Mouse (Mus musculus) heart, embryonic 16.5 days (tissue): Measurements from ENCODE around the gene Plb1. TPM values are rescaled to one million over a fixed set of nuclear protein-coding genes. Genes with fewer than 3 reads are reported as not detected.

Source experiments
- ATAC-seq: fragments of 200-750 bp; cut with Nextera tagmentation; replicated peaks from 2 replicates; pipeline ENCODE4 v1.8.0; 2017; ENCODE audit warnings: moderate number of reproducible peaks; ENCODE audit not compliant: insufficient read depth, low FRiP score; ENCODE audit errors: extremely low read depth
- H3K27ac ChIP-seq: fragments of 300-500 bp; sonication (generic); 2 replicates; pipeline ENCODE4 v1.5.1; 2014; ENCODE audit warnings: mild to moderate bottlenecking, low read length, control low read depth, moderate library complexity
- H3K27me3 ChIP-seq: fragments of 300-500 bp; sonication (generic); 2 replicates; pipeline ENCODE4 v1.6.1; 2014; ENCODE audit warnings: low read length, mixed read lengths; ENCODE audit not compliant: control insufficient read depth, insufficient read depth
- H3K36me3 ChIP-seq: fragments of 300-500 bp; sonication (generic); 2 replicates; pipeline ENCODE4 v1.6.1; 2014; ENCODE audit not compliant: control insufficient read depth, insufficient read depth
- H3K4me1 ChIP-seq: fragments of 300-500 bp; sonication (generic); 2 replicates; pipeline ENCODE4 v1.6.1; 2014; ENCODE audit warnings: low read length, mixed read lengths; ENCODE audit not compliant: control insufficient read depth, insufficient read depth
- H3K4me2 ChIP-seq: fragments of 300-500 bp; sonication (generic); 2 replicates; pipeline ENCODE4 v1.6.1; 2014; ENCODE audit warnings: low read depth, mild to moderate bottlenecking, control low read depth, low read length
- H3K4me3 ChIP-seq: fragments of 300-500 bp; sonication (generic); 2 replicates; pipeline ENCODE4 v1.5.1; 2014; ENCODE audit warnings: mild to moderate bottlenecking, control low read depth, low read length
- H3K9ac ChIP-seq: fragments of 300-500 bp; sonication (generic); 2 replicates; pipeline ENCODE4 v1.6.1; 2014; ENCODE audit warnings: low read length, control low read depth
- H3K9me3 ChIP-seq: fragments of 300-500 bp; sonication (generic); replicated peaks from 2 replicates; pipeline ENCODE4 v1.6.1; 2016; ENCODE audit warnings: low read length; ENCODE audit not compliant: control insufficient read depth
- WGBS: fragments of 180-500 bp; shearing (Covaris S2); extraction: QIAGEN DNeasy Blood & Tissue Kit; methylation state at CpG from one replicate; pipeline ENCODE4 v1.1.7; 2014; 5-methylcytosine and 5-hydroxymethylcytosine counted together
- polyA plus RNA-seq: library from polyadenylated mRNA; unstranded; fragments of >200 nt; fragmentation: Nextera tagmentation; extraction: Ambion mirVana; gene quantifications from 2 replicates; pipeline ENCODE4 v1.2.1, GENCODE M21; 2015

Gene Plb1
- polyA plus RNA-seq, 1 experiment from 2014 or later: 2.5 TPM

DNA sequence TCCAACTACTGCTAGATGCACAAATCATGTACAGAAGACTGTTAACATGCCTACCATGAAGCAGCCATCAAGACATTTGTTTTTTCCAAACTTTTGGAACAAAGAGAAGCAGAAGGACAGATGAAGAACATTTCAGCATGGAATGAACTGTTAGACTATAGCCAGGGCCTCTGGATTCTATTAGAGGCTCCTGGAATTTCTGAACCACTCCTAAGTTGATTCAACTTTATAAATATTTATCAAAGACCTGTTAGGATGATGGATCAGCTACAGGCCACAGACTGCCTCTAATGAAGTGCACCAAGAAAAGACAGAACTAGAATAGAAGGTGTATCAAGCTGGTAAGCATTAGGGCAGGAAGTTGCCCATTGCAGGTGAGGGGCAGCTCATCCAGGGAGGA lies 156.1 kb downstream of the Plb1 start:
- Histone ChIP-seq H3K4me1 (no peaks in the 10 kb centered on the region), H3K4me2 (no peak overlapping the region), H3K36me3 (no peaks in the 10 kb centered on the region), H3K27me3 (no peaks in the 10 kb centered on the region), H3K9me3 (no peaks in the 10 kb centered on the region), H3K4me3 (no peak overlapping the region), H3K9ac (no peak overlapping the region), H3K27ac (no peak overlapping the region)
- no peak for ATAC-seq

GRCm38 (mm10) chr5:32390295-32390694 lies 157.8 kb downstream of the Plb1 start:
- no peaks in the 10 kb centered on the region for H3K27me3 ChIP-seq
- ATAC-seq: no peak
- no peaks in the 10 kb centered on the region for H3K9me3 ChIP-seq
- H3K4me1 ChIP-seq: peaks cover 5% of the 10 kb centered on the region
- no peaks in the 10 kb centered on the region for H3K36me3 ChIP-seq
- no peak overlapping the region for H3K4me2 ChIP-seq
- H3K27ac ChIP-seq: no peak overlapping the region
- H3K9ac ChIP-seq: no peak overlapping the region
- H3K4me3 ChIP-seq: no peak overlapping the region
- WGBS: 67% methylated on average over 5 of the region's 5 CpGs

- no peak for ATAC-seq
Observed at GRCm38 (mm10) chr5:32392281-32392680, 159.8 kb downstream of the Plb1 start.

GRCm38 (mm10) chr5:32394586-32394985 lies 162.1 kb downstream of the Plb1 start:
- Histone ChIP-seq H3K9ac (no peak overlapping the region), H3K27ac (no peak overlapping the region)
- no peak for ATAC-seq

More at GRCm38 (mm10) chr5:32392281-32392680, 159.8 kb downstream of the Plb1 start:
- Histone ChIP-seq H3K4me2 (no peak overlapping the region), H3K4me3 (no peak overlapping the region), H3K27me3 (no peaks in the 10 kb centered on the region), H3K27ac (no peak overlapping the region), H3K36me3 (no peaks in the 10 kb centered on the region), H3K9ac (no peak overlapping the region), H3K4me1 (peaks cover 8% of the 10 kb centered on the region), H3K9me3 (no peaks in the 10 kb centered on the region)

DNA sequence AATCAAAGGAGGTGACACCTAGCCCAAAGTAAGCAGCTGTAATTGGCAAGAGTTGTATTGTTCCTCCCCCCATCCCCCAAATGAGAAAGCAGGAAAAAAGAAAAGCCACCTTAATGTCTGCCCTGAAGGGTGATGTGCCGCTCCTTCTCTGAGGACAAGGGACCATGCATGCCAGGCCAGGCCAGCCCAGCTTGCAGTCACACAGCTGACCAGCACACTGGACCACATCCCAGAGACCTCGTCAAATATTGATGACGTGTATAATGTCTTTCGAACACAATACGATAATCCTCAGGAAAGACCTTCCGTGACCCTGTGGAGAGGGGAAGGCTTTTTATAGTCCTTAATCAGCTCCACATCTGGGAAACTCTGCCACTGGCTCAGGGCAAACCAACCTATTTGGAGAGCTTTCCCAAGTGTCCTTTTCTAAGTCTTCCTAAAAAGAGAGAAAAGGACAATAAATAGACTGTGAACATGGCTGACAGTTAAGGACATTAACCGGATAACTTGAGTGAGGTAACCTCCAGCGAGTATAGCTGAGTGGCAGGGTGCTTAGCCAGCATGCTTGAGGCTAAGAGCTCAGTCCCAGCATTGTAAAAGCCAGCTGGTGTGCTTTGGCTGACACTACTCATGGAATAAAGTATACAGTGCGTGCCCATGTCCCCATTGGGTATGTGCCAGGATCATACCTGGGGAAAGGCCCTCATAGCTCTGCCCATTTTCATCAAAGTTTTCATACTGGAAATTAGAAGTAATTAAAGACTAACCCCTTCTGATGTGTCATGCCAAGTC lies 162.8 kb downstream of the Plb1 start:
- no peak overlapping the region for H3K4me2 ChIP-seq
- no peak for ATAC-seq
- no peaks in the 10 kb centered on the region for H3K9me3 ChIP-seq
- no peak overlapping the region for H3K9ac ChIP-seq
- no peak overlapping the region for H3K27ac ChIP-seq
- 47% methylated on average over 9 of the region's 9 CpGs for WGBS
- H3K36me3 ChIP-seq: no peaks in the 10 kb centered on the region
- H3K27me3 ChIP-seq: no peaks in the 10 kb centered on the region
- no peak overlapping the region for H3K4me3 ChIP-seq
- peaks cover 17% of the 10 kb centered on the region for H3K4me1 ChIP-seq

More at GRCm38 (mm10) chr5:32394586-32394985, 162.1 kb downstream of the Plb1 start:
- no peaks in the 10 kb centered on the region for H3K27me3 ChIP-seq
- peaks cover 17% of the 10 kb centered on the region for H3K4me1 ChIP-seq
- 48% methylated on average over 3 of the region's 3 CpGs for WGBS
- no peaks in the 10 kb centered on the region for H3K9me3 ChIP-seq
- H3K4me2 ChIP-seq: no peak overlapping the region
- H3K36me3 ChIP-seq: no peaks in the 10 kb centered on the region
- H3K4me3 ChIP-seq: no peak overlapping the region

- H3K36me3 ChIP-seq: no peaks in the 10 kb centered on the region
- H3K27ac ChIP-seq: no peak overlapping the region; the same call in 1 of the 2 replicates
- no peak for ATAC-seq
- WGBS: 67% methylated on average over 3 of the region's 3 CpGs
- no peak overlapping the region for H3K9ac ChIP-seq
- H3K4me1 ChIP-seq: peaks cover 17% of the 10 kb centered on the region
- no peaks in the 10 kb centered on the region for H3K27me3 ChIP-seq
- H3K9me3 ChIP-seq: no peaks in the 10 kb centered on the region
- H3K4me3 ChIP-seq: no peak overlapping the region
- H3K4me2 ChIP-seq: no peak overlapping the region
Observed at GRCm38 (mm10) chr5:32397719-32398118, 165.2 kb downstream of the Plb1 start.

DNA sequence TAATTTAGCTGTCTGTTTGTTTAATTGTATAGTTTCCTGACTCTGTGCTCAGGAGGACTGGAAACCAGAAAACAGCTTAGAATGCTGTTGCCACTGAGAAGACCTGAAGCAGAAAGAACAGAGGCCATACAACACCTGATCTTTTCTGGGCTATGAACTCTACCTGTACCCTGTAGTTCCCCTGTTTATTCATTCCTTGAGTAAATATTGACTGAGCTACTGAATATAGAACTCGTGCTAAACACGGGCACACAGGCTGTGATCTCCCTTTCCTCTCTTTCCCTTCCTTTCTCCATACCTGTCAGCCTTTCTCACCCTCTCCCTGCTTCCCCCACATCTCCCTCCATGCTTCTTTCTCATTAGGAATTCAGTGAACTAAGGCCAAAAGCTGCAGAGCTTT lies 168.4 kb downstream of the Plb1 start:
- H3K27ac ChIP-seq: no peak overlapping the region

DNA sequence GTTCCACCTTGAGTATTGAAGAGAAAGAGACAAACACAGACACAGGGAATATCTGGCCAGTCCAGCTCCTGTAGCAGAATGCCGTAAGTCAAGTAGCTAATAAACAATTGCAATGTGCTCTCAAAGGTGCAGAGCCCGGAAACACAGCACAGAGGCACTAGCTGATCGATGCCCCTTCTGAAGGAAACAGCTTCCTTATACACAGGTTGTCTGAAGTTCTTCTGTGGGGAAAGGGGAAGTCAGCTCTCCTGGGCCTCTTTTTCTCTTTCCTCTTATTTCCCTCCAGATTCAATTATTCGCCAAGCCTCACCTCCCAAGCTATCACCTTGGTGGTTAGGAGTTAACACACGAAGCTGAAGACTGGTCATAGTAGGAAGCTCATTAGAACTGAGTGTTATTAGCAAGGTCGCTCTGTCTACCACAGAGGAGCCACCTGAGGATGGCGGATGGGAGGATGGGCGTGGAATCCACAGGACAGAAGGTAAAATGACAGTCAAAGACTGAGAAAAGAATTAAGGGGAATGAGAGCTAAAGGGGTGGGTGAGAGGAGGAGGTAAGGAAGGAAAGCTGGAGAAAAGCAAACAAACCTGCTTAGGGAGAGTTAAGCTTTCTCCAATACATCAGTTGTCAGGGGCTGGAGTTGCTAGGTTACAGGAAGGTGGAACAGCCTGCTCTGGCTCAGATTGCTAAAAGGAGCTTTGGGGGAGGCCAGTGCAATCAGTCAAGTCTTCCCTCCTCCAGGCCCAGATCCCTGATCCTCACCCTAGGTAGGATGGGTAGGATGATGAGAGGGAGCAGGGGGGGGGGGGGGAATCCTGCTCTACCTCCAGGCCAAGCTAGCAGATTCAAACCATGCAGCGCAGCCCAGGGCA lies 170.8 kb downstream of the Plb1 start:
- no peaks in the 10 kb centered on the region for H3K9me3 ChIP-seq
- 74% methylated on average over 9 of the region's 9 CpGs for WGBS
- no peak overlapping the region for H3K4me2 ChIP-seq
- no peak overlapping the region for H3K9ac ChIP-seq
- H3K27ac ChIP-seq: no peak overlapping the region
- H3K4me1 ChIP-seq: peaks cover 14% of the 10 kb centered on the region; the same call in 1 of the 2 replicates
- no peaks in the 10 kb centered on the region for H3K36me3 ChIP-seq
- H3K4me3 ChIP-seq: no peak overlapping the region
- ATAC-seq: no peak
- no peaks in the 10 kb centered on the region for H3K27me3 ChIP-seq

More for the DNA sequence above, 168.4 kb downstream of the Plb1 start:
- Histone ChIP-seq H3K27me3 (no peaks in the 10 kb centered on the region), H3K9ac (no peak overlapping the region), H3K9me3 (no peaks in the 10 kb centered on the region), H3K36me3 (no peaks in the 10 kb centered on the region), H3K4me1 (peaks cover 20% of the 10 kb centered on the region), H3K4me2 (no peak overlapping the region), H3K4me3 (no peak overlapping the region)
- ATAC-seq: no peak
- 63% methylated on average over 2 of the region's 2 CpGs for WGBS
